Mouse (Mus musculus): ENCODE data around the gene Dpysl4. TPM values are rescaled to one million over a fixed set of nuclear protein-coding genes. Genes with fewer than 3 reads are reported as not detected.

The Dpysl4 gene
- polyA plus RNA-seq, 1 experiment = 4.3 TPM

- DNase-seq (ENCODE audit: low spot score) = no peak
These were observed 14.8 kb downstream of the Dpysl4 start for GRCm38 (mm10) chr7:139100531-139101095.

- DNase-seq (ENCODE audit: low spot score) = no peak
These were observed 15.5 kb downstream of the Dpysl4 start for GRCm38 (mm10) chr7:139101286-139101804.

GRCm38 (mm10) chr7:139101826-139102225 is 16.0 kb downstream of the Dpysl4 start:
- DNase-seq (ENCODE audit: low spot score) = no peak

GRCm38 (mm10) chr7:139103960-139104381 is 18.2 kb downstream of the Dpysl4 start:
- DNase-seq (ENCODE audit: low spot score) = no peak

- DNase-seq (ENCODE audit: low spot score) = no peak
These were observed 19.3 kb downstream of the Dpysl4 start for GRCm38 (mm10) chr7:139105076-139105475.

- no peak for DNase-seq (ENCODE audit: low spot score)
These were observed 19.9 kb downstream of the Dpysl4 start for GRCm38 (mm10) chr7:139105705-139106104.

- DNase-seq (ENCODE audit: low spot score) = no peak
These were observed 22.3 kb downstream of the Dpysl4 start for GRCm38 (mm10) chr7:139107908-139108650.

- DNase-seq (ENCODE audit: low spot score) = peak; percentile 62
These were observed 33.5 kb downstream of the Dpysl4 start for GRCm38 (mm10) chr7:139119152-139119774.

GRCm38 (mm10) chr7:139119775-139120153 is 34.0 kb downstream of the Dpysl4 start:
- no peak for DNase-seq (ENCODE audit: low spot score)

- DNase-seq (ENCODE audit: low spot score) = no peak
These were observed 40.1 kb downstream of the Dpysl4 start for GRCm38 (mm10) chr7:139125881-139126280.

- no peak for DNase-seq (ENCODE audit: low spot score)
These were observed 40.7 kb downstream of the Dpysl4 start for GRCm38 (mm10) chr7:139126549-139126948.

GRCm38 (mm10) chr7:139128994-139129393 is 43.2 kb downstream of the Dpysl4 start:
- no peak for DNase-seq (ENCODE audit: low spot score)

GRCm38 (mm10) chr7:139130361-139130760 is 44.6 kb downstream of the Dpysl4 start:
- no peak for DNase-seq (ENCODE audit: low spot score)

GRCm38 (mm10) chr7:139131538-139131937 is 45.7 kb downstream of the Dpysl4 start:
- DNase-seq (ENCODE audit: low spot score) = no peak

GRCm38 (mm10) chr7:139133446-139133845 is 47.6 kb downstream of the Dpysl4 start:
- DNase-seq (ENCODE audit: low spot score) = no peak

- no peak for DNase-seq (ENCODE audit: low spot score)
These were observed 49.4 kb downstream of the Dpysl4 start for GRCm38 (mm10) chr7:139135236-139135635.

GRCm38 (mm10) chr7:139136906-139137491 is 51.2 kb downstream of the Dpysl4 start:
- no peak for DNase-seq (ENCODE audit: low spot score)

- DNase-seq (ENCODE audit: low spot score) = no peak
These were observed 54.2 kb downstream of the Dpysl4 start for GRCm38 (mm10) chr7:139139921-139140461.

GRCm38 (mm10) chr7:139143785-139144184 is 58.0 kb downstream of the Dpysl4 start:
- DNase-seq (ENCODE audit: low spot score) = no peak

GRCm38 (mm10) chr7:139145891-139146290 is 60.1 kb downstream of the Dpysl4 start:
- no peak for DNase-seq (ENCODE audit: low spot score)

GRCm38 (mm10) chr7:139147360-139147759 is 61.6 kb downstream of the Dpysl4 start:
- DNase-seq (ENCODE audit: low spot score) = no peak

- DNase-seq (ENCODE audit: low spot score) = no peak
These were observed 63.6 kb downstream of the Dpysl4 start for GRCm38 (mm10) chr7:139149373-139149772.
